Mouse (Mus musculus): Measurements from ENCODE around the gene Ctps.
"Not testable (repeated sequence)": the region's sequence is repeated elsewhere in the genome, so short reads cannot be mapped to it uniquely, and the experiment has no call there.

Gene Ctps

DNA sequence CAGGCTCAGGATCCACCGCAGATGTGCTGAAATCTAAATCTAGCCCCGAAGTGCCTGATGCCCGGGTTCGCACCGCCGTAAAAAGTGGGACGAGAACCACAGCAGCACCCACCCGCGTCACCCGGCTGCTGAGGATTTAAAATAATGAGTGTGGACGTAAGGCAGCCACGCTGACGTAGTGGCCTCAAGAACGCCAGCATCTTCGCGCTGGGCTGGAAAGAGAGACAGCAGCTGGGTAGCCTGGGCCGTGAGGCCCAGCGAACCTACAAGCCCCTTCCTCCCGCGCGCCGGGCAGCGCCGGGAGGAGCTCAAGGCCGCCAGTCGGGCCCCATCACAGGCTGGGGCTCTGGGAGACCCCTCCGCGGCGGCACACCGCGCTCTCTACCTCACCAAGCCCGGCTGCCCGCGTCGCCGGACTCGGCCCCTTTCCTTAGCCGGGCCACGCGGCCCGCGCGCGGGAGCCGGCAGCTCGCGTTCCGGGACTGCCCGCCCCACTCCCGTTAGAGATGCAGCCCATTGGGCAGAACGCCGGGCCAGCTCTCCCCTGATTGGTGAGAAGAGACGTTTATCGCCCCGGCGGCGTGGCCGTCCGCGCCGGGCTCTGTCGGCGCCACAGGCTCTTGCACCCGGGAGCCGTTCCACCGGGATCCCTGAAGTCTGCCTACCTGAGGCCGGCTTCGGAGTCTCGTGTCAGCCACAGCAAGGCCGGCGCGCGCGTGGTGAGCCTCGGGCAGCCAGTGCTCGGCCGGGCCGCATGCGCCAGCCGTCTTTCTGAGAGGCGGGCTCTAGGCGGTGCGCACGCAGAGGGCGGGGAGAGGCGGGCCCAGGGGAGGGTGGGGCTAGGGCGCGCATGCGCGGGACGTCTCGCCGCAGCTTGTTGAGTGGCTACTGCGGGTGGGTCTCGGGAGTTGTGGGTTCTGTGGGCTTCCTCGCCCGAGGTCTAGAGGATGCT, at the start of gene Ctps:
Gene Ctps (minus strand): TSS at position 791 of the 952 bp plus-strand sequence.
- DNase-seq (ENCODE audit: low read depth, low spot score): peak; percentile 94

- peak; percentile 19 for DNase-seq (ENCODE audit: low read depth, low spot score)
These were observed 46.3 kb upstream of the Ctps start for GRCm38 (mm10) chr4:120616199-120617025.

DNA sequence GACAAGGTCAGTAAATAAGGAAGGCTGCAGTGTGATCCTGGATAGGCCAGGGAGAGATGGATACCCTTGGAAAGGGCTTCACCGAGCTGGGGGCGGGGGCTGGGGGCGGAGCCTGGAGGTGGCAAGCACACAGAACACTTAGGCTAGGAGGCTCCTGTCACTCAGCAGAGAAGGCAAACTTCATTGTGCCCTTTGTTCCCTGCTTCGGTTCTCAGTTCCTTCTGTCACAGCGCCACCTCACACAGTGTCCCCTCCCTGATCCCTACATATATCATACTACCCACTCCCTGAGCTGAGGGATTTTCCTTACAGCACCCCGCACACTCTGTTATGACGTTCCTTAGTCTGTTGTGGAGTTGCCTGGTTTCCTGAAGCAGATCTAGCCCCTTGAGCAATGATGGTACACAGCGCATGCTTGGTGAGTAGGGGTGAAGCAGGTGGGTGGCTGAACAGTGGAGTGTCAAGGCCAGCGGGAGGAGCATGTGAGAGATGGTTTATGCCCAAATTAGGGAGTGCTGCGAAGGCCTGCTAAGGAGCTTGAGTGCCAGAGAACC, 45.5 kb upstream of the Ctps start:
- DNase-seq (ENCODE audit: low read depth, low spot score): peak; percentile 52

DNA sequence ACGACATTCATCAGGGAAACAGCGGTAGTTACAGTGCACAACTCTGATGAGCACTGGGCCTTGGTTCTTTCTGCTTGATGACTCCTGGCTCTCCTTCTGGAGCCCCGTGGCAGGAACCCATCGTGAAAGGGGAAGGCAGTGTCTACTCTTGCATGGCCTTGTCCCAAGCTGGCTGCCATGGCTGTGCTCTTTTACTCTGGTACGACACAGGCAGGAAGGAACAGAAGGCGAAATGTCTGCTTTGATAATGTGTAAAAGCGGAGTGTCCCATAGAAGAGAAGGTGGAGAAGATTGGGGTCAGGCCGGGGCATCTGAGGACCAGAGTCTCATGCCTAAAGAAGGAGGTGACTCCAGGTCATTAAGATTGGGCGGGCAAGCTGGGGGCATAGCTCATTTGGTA, 44.6 kb upstream of the Ctps start:
- no peak for DNase-seq (ENCODE audit: low read depth, low spot score)

DNA sequence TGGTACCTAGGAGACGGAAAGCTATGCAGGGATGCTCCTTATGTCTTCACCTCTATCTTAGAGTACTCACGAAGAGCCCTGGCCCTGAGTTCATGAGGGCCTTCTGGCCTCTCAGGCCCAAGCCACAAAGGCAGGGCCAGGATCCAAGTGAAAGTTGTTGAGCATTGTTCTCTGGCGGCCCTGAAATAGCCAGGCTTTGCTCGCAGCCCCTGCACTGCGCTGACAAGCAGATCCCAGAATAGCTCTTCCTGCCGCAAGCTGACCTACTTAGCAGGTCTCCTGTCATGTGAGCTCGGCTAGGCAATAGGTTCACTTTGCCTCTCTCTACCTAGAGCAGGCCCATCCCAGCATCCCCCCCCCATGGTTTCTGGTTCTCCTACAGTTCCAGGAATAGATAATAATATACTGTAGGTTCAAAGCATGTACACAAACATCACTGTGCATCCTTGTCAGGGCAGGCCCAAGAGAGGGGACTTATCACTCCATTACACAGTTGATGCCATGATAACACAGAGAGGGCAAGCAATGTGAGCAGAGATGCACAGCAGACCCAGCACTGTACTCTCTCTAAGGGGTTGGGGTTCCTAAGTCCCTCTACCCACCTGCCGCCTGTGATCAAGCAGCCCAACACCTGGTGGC, 43.7 kb upstream of the Ctps start:
- DNase-seq (ENCODE audit: low read depth, low spot score): no peak

- peak; percentile 59 for DNase-seq (ENCODE audit: low read depth, low spot score)
These were observed 42.4 kb upstream of the Ctps start for GRCm38 (mm10) chr4:120612304-120613080.

DNA sequence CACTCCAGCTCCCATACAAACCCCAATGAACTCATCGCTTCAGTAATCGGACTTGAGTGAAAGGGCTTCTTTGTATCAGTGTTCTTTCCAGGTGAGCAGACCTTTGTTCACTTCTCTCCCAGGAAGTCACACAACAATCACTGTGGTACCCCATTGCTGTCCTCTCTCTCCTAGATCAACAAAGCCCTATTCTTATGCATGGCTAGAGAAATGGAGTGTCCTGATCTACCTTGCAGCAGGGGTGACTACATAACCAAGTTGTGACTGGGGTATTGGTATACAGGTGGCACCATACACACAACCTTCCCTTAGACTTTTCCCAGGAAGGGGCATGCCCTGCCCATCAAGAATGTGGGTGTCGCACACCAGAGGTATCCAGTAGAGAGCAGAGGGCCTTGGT, 40.9 kb upstream of the Ctps start:
- peak; percentile 12 for DNase-seq (ENCODE audit: low read depth, low spot score)

- no peak for DNase-seq (ENCODE audit: low read depth, low spot score)
These were observed 36.9 kb upstream of the Ctps start for GRCm38 (mm10) chr4:120606941-120607340.

DNA sequence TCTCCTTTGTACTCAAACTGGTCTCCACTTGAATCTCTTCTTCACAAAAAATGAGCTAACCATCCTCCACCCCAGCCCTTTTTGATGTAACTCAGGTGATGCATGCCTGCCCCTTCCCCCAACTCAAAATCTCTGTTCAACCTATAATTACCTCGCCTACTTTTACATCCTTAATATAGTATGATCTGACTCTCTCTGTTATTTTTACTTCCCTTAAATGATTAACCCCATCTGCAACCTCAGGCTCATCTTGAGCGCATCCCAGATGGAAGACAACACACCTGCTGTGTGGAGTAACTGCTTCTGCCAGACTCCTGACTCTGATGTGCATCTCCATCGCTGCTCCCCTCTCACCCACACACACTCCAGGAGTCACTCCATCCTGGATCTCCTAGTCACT, 32.6 kb upstream of the Ctps start:
- DNase-seq (ENCODE audit: low read depth, low spot score): no peak

DNA sequence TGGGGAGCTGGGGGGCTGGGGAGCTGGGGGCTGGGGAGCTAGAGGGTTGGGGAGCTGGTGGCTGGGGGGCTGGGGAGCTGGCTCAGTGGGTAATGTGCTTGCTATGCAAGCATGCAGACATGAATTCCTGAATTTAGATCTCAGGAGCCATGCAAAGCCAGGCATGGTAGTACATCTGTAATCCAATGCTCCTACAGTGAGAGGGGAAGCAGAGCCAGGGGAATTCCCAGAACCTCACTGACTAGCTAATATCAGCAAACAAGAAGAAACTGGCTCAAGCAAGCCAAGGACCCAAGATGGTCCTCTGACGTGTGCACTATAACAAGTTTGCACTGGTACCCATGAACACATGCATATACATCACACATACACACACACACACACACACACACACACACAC, 31.7 kb upstream of the Ctps start:
- DNase-seq (ENCODE audit: low read depth, low spot score): no peak

DNA sequence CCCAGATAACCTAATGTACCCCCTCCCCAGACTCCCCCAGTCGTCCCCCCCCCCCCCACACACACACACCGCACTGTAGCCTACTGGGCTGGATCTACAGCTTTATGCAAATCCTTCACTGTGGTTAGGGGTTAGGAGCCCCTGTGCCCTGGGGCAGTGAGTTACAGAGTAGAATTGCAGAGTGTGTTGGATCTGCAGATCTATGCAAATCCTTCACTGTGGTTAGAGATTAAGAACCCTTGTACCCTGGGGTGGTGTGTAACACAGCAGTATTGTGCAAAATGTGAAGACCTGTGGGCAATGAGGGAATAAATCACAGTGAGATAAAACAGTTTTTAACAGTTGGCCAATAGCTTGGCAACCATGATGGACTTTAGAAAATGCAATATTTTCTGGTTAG, 28.8 kb upstream of the Ctps start:
- DNase-seq (ENCODE audit: low read depth, low spot score): no peak

DNA sequence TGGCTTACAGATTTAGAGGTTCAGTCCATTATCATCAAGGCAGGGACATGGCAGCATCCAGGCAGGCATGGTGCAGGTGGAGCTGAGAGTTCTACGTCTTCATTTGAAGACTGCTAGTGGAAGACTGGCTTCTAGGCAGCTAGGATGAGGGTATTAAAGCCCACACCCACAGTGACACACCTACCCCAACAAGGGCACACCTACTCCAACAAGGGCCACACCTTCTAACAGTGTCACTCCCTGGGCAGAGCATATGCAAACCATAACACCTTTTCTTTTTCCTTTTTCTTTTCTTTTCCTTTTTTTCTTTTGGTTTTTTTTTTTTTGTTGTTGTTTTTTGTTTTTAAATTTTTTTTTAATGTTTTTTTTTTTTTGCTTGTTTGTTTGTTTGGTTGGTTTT, 26.1 kb upstream of the Ctps start:
- not testable (repeated sequence) for DNase-seq (ENCODE audit: low read depth, low spot score)

GRCm38 (mm10) chr4:120590973-120591372, 20.9 kb upstream of the Ctps start:
- no peak for DNase-seq (ENCODE audit: low read depth, low spot score)

GRCm38 (mm10) chr4:120589815-120590422, 19.8 kb upstream of the Ctps start:
- DNase-seq (ENCODE audit: low read depth, low spot score): peak; percentile 60

GRCm38 (mm10) chr4:120589070-120589469, 19.0 kb upstream of the Ctps start:
- no peak for DNase-seq (ENCODE audit: low read depth, low spot score)

DNA sequence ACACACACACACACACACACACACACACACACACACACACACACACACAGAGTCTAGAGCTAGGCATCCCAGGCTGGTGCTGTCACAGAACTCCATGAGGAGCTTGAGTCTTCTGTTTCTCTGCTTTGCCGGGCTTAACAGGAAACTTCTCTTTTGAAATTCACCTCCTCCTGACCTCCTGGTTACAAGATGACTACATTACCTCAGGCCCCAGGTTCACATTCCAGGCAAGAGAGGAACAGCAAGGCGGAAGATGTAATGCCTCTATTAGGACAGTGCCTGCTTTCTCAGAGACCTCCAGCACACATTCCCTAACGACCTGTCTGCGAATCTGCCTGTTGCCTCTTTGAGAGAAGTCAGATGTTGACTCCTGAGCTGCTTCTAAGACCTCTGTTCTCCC, 18.4 kb upstream of the Ctps start, which contains the start of gene Gm8439:
Gene Gm8439 (plus strand): TSS at position 301 of the 400 bp plus-strand sequence.
- DNase-seq (ENCODE audit: low read depth, low spot score): no peak

DNA sequence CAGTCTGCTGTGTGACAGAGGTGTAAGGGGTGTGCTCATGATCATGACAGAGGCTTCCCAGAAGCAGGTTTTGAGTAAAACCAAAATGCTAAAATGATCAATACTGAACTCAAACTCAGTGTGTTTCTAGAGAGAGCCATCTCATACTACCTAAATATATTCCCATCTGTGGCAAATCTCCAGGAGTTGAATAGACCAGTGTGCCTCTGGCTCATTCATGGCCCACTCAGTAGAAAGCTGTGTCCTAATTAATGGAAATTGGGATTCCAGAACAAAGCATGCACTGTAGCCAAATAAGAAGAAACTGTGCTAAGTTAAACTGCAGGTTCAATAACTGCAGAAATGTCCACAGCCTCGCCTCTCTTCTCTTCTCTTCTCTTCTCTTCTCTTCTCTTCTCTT, 16.9 kb upstream of the Ctps start:
- DNase-seq (ENCODE audit: low read depth, low spot score): no peak

GRCm38 (mm10) chr4:120581711-120582110, 11.6 kb upstream of the Ctps start:
- DNase-seq (ENCODE audit: low read depth, low spot score): no peak

GRCm38 (mm10) chr4:120580894-120581293, 10.8 kb upstream of the Ctps start:
- DNase-seq (ENCODE audit: low read depth, low spot score): no peak

GRCm38 (mm10) chr4:120571691-120572090, 1.6 kb upstream of the Ctps start:
- DNase-seq (ENCODE audit: low read depth, low spot score): no peak
